Comparison of ENCODE assay signal across 7 mouse cellular contexts in the genomic region with DNA sequence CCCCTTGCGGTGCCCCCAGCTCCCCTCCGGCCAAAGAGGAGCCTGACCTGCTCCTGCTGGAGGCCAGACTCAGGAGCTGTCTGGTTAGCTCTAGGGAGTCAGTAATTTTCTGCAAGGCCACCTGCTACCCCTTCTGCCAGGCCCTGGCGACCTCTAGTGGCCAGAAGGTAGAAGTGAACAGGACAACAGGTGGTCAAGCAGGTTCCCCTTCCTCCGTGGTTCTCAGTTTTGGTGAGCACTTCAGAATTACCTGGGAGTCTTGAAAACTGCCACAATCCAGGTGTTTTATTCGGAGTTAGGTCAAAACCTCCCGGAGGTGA. TPM values are rescaled to one million over a fixed set of nuclear protein-coding genes. Genes with fewer than 3 reads are reported as not detected.
DNase-seq lines count a peak whose midpoint lies in the region; ATAC-seq and TF ChIP-seq lines count a peak whose summit lies in the region.

No protein-coding gene starts in this region.

- H3K9ac ChIP-seq in forebrain, embryonic 16.5 days (replicated peaks; ENCODE audit: low read depth, low read length), result no peak overlapping the region
- no peak overlapping the region for H3K9ac ChIP-seq in hindbrain, embryonic 11.5 days (ENCODE audit: low read depth, low read length)

- H3K27me3 ChIP-seq in Patski, result peaks cover 15% of the 10 kb centered on the region
- 0 out of 2 replicates have a peak, but pooled peaks cover 2% of the 10 kb centered on the region for H3K27me3 ChIP-seq in forebrain, embryonic 16.5 days (replicated peaks; ENCODE audit: control insufficient read depth, insufficient read depth, low read length)
- no peaks in the 10 kb centered on the region for H3K27me3 ChIP-seq in hindbrain, embryonic 11.5 days (ENCODE audit: control insufficient read depth, insufficient read depth, low read length)

- no peaks in the 10 kb centered on the region for H3K9me3 ChIP-seq in forebrain, embryonic 16.5 days (ENCODE audit: control insufficient read depth, low read length)
- H3K9me3 ChIP-seq in hindbrain, embryonic 11.5 days (ENCODE audit: control insufficient read depth, low read length), result no peaks in the 10 kb centered on the region

- POLR2A ChIA-PET in Patski (lab: Charles Lee), result no interaction called here

- no peak overlapping the region for H3K4me2 ChIP-seq in forebrain, embryonic 16.5 days (ENCODE audit: low read length)
- H3K4me2 ChIP-seq in hindbrain, embryonic 11.5 days (replicated peaks; ENCODE audit: low read depth, low read length), result no peak overlapping the region

- DNase-seq in Patski (ENCODE audit: low read depth, low spot score), result no peak
- peak; percentile 68 for DNase-seq in cerebellum, adult 11 months
- peak; percentile 82 for DNase-seq in hindbrain, embryonic 11.5 days (ENCODE audit: low spot score)
- DNase-seq in layer of hippocampus, postnatal 14 days (ENCODE audit: low spot score in 2 of 2), result peak; percentile 55 to 73
- peak; percentile 85 for DNase-seq in lung, postnatal 25 days (ENCODE audit: low spot score)
- DNase-seq in right cerebral cortex, postnatal 25 days, result peak; percentile 68

- in situ Hi-C loops in Patski (cut with MboI; ENCODE audit: low pct_unique_long_range_greater_than_20kb), result loop anchor here (5.0 kb wide), 1 partner anchor 213 kb away; no protein-coding TSS in a partner anchor

- H3K4me1 ChIP-seq in forebrain, embryonic 16.5 days (replicated peaks; ENCODE audit: control insufficient read depth, insufficient read depth, low read length), result no peaks in the 10 kb centered on the region
- peaks cover 2% of the 10 kb centered on the region; the same call in 1 of the 2 replicates for H3K4me1 ChIP-seq in hindbrain, embryonic 11.5 days (replicated peaks; ENCODE audit: control insufficient read depth, insufficient read depth, low read length)

- CTCF ChIA-PET in Patski (lab: Charles Lee), result interaction anchor here (1.1 to 2.6 kb wide), 2 partner anchors 214 to 219 kb away, joined by 3 to 21 read pairs; no protein-coding TSS in a partner anchor

- no peak overlapping the region for H3K27ac ChIP-seq in forebrain, embryonic 16.5 days (ENCODE audit: low read length)
- H3K27ac ChIP-seq in hindbrain, embryonic 11.5 days (ENCODE audit: low read depth, low read length), result no peak overlapping the region

- H3K36me3 ChIP-seq in forebrain, embryonic 16.5 days (ENCODE audit: control insufficient read depth, insufficient read depth), result no peaks in the 10 kb centered on the region
- H3K36me3 ChIP-seq in hindbrain, embryonic 11.5 days (ENCODE audit: control insufficient read depth, insufficient read depth, low read length), result no peaks in the 10 kb centered on the region

- no peak overlapping the region for H3K4me3 ChIP-seq in forebrain, embryonic 16.5 days (replicated peaks; ENCODE audit: low read length)
- H3K4me3 ChIP-seq in hindbrain, embryonic 11.5 days (ENCODE audit: low read depth, low read length), result no peak overlapping the region

- whole genome bisulfite sequencing in forebrain, embryonic 16.5 days, result 2% methylated on average over 6 of the region's 6 CpGs
- WGBS in hindbrain, embryonic 11.5 days, result 6% methylated on average over 6 of the region's 6 CpGs

- peak; percentile 91 for TF ChIP-seq CTCF in Patski (IDR thresholded peaks at IDR 0.05)

- peak; percentile 44 for ATAC-seq in Patski
- ATAC-seq in forebrain, embryonic 16.5 days, result peak; percentile 47; the same call in 1 of the 2 replicates
- ATAC-seq in hindbrain, embryonic 11.5 days (ENCODE audit: low FRiP score), result peak; percentile 65

RNA-seq across cellular contexts. Expression of a gene that starts 24.5 kb away (rescaled TPM):
- polyA plus RNA-seq in Patski (2021), result 0.15 TPM
- 5.1 and 6.1 TPM in 2 replicates for polyA plus RNA-seq in forebrain, embryonic 16.5 days (2015; fragmentation: Nextera tagmentation; extraction: Ambion mirVana)
- 8.4 and 10.6 TPM in 2 replicates for polyA plus RNA-seq in hindbrain, embryonic 11.5 days (2014; fragmentation: Nextera tagmentation; extraction: Ambion mirVana)
- 10 to 100 TPM; 85.9 to 92.1 TPM for total RNA-seq in layer of hippocampus, postnatal 14 days (2021)

RNA-seq across cellular contexts. Expression of a gene that starts 50.4 kb away (rescaled TPM):
- polyA plus RNA-seq in Patski (2021), result not detected
- polyA plus RNA-seq in forebrain, embryonic 16.5 days (2015; fragmentation: Nextera tagmentation; extraction: Ambion mirVana), result 5.9 and 6.1 TPM in 2 replicates
- 1.6 and 1.8 TPM in 2 replicates for polyA plus RNA-seq in hindbrain, embryonic 11.5 days (2014; fragmentation: Nextera tagmentation; extraction: Ambion mirVana)
- total RNA-seq in layer of hippocampus, postnatal 14 days (2021), result 10 to 100 TPM; 10.8 to 13.4 TPM
